Mouse (Mus musculus): ENCODE data around the gene Denr.

DNA sequence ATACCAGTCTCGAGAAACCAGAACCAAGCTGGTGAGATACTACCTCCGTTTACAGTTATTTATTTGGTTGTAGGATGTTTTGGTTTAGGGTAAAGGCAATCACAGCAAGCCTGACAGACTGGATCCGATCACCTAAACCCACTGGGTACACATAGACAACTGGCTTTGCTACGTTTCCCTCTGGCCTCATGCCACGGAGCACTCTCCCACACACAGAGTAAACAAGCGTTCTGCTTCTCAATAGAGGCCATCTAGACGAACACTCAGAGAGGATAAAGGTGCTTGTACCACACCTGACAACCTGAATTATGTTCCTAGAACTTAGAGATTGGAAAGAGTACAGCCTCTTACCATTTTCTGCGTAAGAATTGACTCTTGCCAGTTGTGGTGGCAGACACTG, 53.2 kb downstream of the Denr start:
- TF ChIP-seq CTCF (IDR thresholded peaks at IDR 0.05; ENCODE audit: borderline replicate concordance, control insufficient read depth, extremely low read depth, insufficient read depth, low read length, poor library complexity) (no peak), POLR2A (IDR thresholded peaks at IDR 0.05; ENCODE audit: control insufficient read depth, extremely low read depth, insufficient read depth, low read length, poor library complexity) (no peak)

Measured in thymus, adult 2 months (tissue).